Mouse (Mus musculus): ENCODE data around the gene Gm49711.

DNA sequence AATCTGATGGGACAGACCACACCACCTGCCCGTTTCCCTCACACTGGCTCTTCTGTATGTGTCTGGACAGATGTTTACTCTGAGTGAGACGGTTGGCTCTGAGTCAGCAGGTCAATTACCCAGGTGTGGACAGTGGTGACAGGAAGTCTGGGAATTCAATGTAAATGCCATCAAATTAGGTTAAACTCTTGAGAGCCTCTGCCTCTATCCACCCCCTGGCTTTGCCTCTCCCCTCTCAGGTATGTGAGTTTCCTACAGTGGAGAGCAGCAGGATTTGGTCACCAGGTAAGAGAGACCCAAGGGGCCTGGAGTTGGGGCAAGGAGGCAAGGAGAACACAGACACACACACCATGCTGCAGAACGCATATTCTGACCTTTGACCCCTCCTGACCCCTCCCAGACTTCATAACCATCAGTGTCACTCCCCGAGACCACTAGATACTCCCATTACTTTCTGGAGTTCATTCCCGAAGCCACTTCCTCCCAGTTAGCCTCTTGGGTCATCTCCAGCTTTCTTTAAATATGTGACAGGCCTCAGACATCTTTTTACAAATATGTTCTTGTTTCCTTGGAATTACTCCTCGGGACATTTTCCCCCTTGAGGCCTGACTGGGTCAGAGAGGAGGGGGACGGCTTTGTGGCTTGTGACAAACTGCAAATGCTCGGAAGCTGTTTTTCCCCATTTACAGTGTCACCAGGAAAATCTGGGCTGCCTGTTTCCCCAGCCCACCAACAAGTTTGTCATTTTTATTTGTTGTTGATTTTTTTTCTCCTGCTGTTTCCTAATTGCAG, 157.7 kb downstream of the Gm49711 start:
- TF ChIP-seq POLR2A (IDR thresholded peaks at IDR 0.05; ENCODE audit: low read depth, low read length): no peak
- TF ChIP-seq EP300 (IDR thresholded peaks at IDR 0.05; ENCODE audit: low read length): no peak
- no peak for TF ChIP-seq MAX (IDR thresholded peaks at IDR 0.05; ENCODE audit: low read length)
- no peak for TF ChIP-seq CTCF (conservative IDR thresholded peaks at IDR 0.05 in 1 of 2, IDR thresholded peaks at IDR 0.05 in 1 of 2; ENCODE audit: low read depth in 2 of 2, low read length in 2 of 2)
- no peak for TF ChIP-seq USF1 (IDR thresholded peaks at IDR 0.05; ENCODE audit: low read depth, low read length)
- no peak for TF ChIP-seq TCF12 (IDR thresholded peaks at IDR 0.05; ENCODE audit: low read depth, low read length)
- no peak for TF ChIP-seq CHD2 (IDR thresholded peaks at IDR 0.05; ENCODE audit: low read length)
- TF ChIP-seq BHLHE40 (IDR thresholded peaks at IDR 0.05; ENCODE audit: low read depth, low read length): no peak
- no peak for TF ChIP-seq MEF2A (IDR thresholded peaks at IDR 0.05; ENCODE audit: borderline replicate concordance, low read depth, low read length)
- no peak for TF ChIP-seq TBP (conservative IDR thresholded peaks at IDR 0.05; ENCODE audit: low read depth, low read length)
- no peak for TF ChIP-seq KAT2A (IDR thresholded peaks at IDR 0.05; ENCODE audit: insufficient replicate concordance, low read length)
- no peak for TF ChIP-seq USF2 (conservative IDR thresholded peaks at IDR 0.05; ENCODE audit: low read depth, low read length)
